17 mouse cellular contexts compared by ENCODE assay signal in genomic region chr5:23736366-23736765, GRCm38 (mm10). TPM values are rescaled to one million over a fixed set of nuclear protein-coding genes. Genes with fewer than 3 reads are reported as not detected.
DNase-seq lines count a peak whose midpoint lies in the region; ATAC-seq lines count a peak whose summit lies in the region.
"Had no signal": no experiment of that assay in that cellular context is flagged by ENCODE, and none has a peak within 500 bp of the region (broad histone marks: within the 10 kb centered on the region; RNA-seq: fewer than 3 reads in every experiment).

No protein-coding gene starts in this region.

- intact Hi-C loops in gastrocnemius, postnatal 14 days (cut with DNase I; ENCODE audit: low total_unique reads): no loop called here

- H3K9ac ChIP-seq in hindbrain, embryonic 16.5 days (ENCODE audit: low read depth, low read length): no peak overlapping the region
- H3K9ac ChIP-seq: forebrain, embryonic 12.5 days; hindbrain, embryonic 14.5 days; limb, embryonic 12.5 days; liver, embryonic 15.5 days; stomach, embryonic 15.5 days had no signal

- H3K27me3 ChIP-seq in heart, embryonic 10.5 days (ENCODE audit: insufficient read depth, poor library complexity, severe bottlenecking): no peaks in the 10 kb centered on the region
- H3K27me3 ChIP-seq in hindbrain, embryonic 16.5 days (replicated peaks; ENCODE audit: control insufficient read depth, insufficient read depth, low read length): no peaks in the 10 kb centered on the region
- H3K27me3 ChIP-seq: forebrain, embryonic 12.5 days; limb, embryonic 12.5 days; liver, embryonic 15.5 days; stomach, embryonic 15.5 days had no signal

- H3K9me3 ChIP-seq in heart, embryonic 10.5 days: no peaks in the 10 kb centered on the region
- H3K9me3 ChIP-seq in hindbrain, embryonic 16.5 days (ENCODE audit: control insufficient read depth, low read length): no peaks in the 10 kb centered on the region
- H3K9me3 ChIP-seq: forebrain, embryonic 12.5 days; limb, embryonic 12.5 days; liver, embryonic 15.5 days; stomach, embryonic 15.5 days had no signal

- ATAC-seq in hindbrain, embryonic 16.5 days: no peak
- ATAC-seq: intestine, embryonic 16.5 days had no signal

- H3K4me2 ChIP-seq in hindbrain, embryonic 16.5 days (ENCODE audit: low read length): no peak overlapping the region
- H3K4me2 ChIP-seq: forebrain, embryonic 12.5 days; hindbrain, embryonic 14.5 days; limb, embryonic 12.5 days; liver, embryonic 15.5 days; stomach, embryonic 15.5 days had no signal

- WGBS in heart, embryonic 10.5 days: 76% methylated on average over 4 of the region's 4 CpGs
- 71% methylated on average over 4 of the region's 4 CpGs for WGBS in hindbrain, embryonic 16.5 days

- H3K27ac ChIP-seq in heart, embryonic 10.5 days: no peak overlapping the region
- H3K27ac ChIP-seq in hindbrain, embryonic 16.5 days (ENCODE audit: low read depth, low read length): no peak overlapping the region
- H3K27ac ChIP-seq: forebrain, embryonic 12.5 days; hindbrain, embryonic 14.5 days; layer of hippocampus, adult 2 months; limb, embryonic 12.5 days; liver, embryonic 15.5 days; stomach, embryonic 15.5 days had no signal

- peaks cover 18% of the 10 kb centered on the region for H3K36me3 ChIP-seq in heart, embryonic 10.5 days
- peaks cover 3% of the 10 kb centered on the region; the same call in 1 of the 2 replicates for H3K36me3 ChIP-seq in hindbrain, embryonic 16.5 days (ENCODE audit: control insufficient read depth, insufficient read depth, low read length)
- H3K36me3 ChIP-seq: stomach, embryonic 15.5 days had no signal

- peak; percentile 55 for DNase-seq in heart, embryonic 10.5 days (ENCODE audit: low spot score)
- no peak for DNase-seq in heart, adult 9 months (ENCODE audit: low spot score in 2 of 2)
- peak; percentile 11 to 22 for DNase-seq in kidney, postnatal 4 days
- DNase-seq in kidney, adult 18-20 months: no peak
- peak; percentile 88 for DNase-seq in NIH3T3 (ENCODE audit: low read depth)
- DNase-seq in gastrocnemius, postnatal 14 days: peak; percentile 36
- DNase-seq: cerebellum, adult 8-10 months; lung, postnatal 14 days; thymus, adult 2 months had no signal

- H3K4me3 ChIP-seq in heart, embryonic 10.5 days: no peak overlapping the region
- no peak overlapping the region for H3K4me3 ChIP-seq in hindbrain, embryonic 16.5 days (ENCODE audit: low read length)
- H3K4me3 ChIP-seq: forebrain, embryonic 12.5 days; layer of hippocampus, adult 2 months; limb, embryonic 12.5 days; liver, embryonic 15.5 days; stomach, embryonic 15.5 days had no signal

- peaks cover 10% of the 10 kb centered on the region for H3K4me1 ChIP-seq in heart, embryonic 10.5 days
- H3K4me1 ChIP-seq in hindbrain, embryonic 16.5 days (ENCODE audit: control insufficient read depth, insufficient read depth, low read depth, low read length): no peaks in the 10 kb centered on the region
- H3K4me1 ChIP-seq: forebrain, embryonic 12.5 days; limb, embryonic 12.5 days; liver, embryonic 15.5 days; stomach, embryonic 15.5 days had no signal

RNA-seq across cellular contexts. Expression of gene Pus7, which starts 47.1 kb away (rescaled TPM):
- 31.9 and 38.3 TPM in 2 replicates for polyA plus RNA-seq in heart, embryonic 10.5 days (2016; fragmentation: Nextera tagmentation; extraction: Ambion mirVana)
- total RNA-seq in gastrocnemius, postnatal 14 days (2021): 10 to 100 TPM in 1 of 2 experiments, 1 to 10 TPM in 1; 8.8 to 13.0 TPM
- polyA plus RNA-seq in hindbrain, embryonic 16.5 days (2015; fragmentation: Nextera tagmentation; extraction: Ambion mirVana): 17.2 and 17.9 TPM in 2 replicates

RNA-seq across cellular contexts. Expression of gene Rint1, which starts 51.1 kb away (rescaled TPM):
- polyA plus RNA-seq in heart, embryonic 10.5 days (2016; fragmentation: Nextera tagmentation; extraction: Ambion mirVana): 31.6 and 33.2 TPM in 2 replicates
- 1 to 10 TPM; 7.1 to 8.0 TPM for total RNA-seq in gastrocnemius, postnatal 14 days (2021)
- polyA plus RNA-seq in hindbrain, embryonic 16.5 days (2015; fragmentation: Nextera tagmentation; extraction: Ambion mirVana): 25.7 and 28.1 TPM in 2 replicates

RNA-seq across cellular contexts. Expression of gene Srpk2, which starts 51.9 kb away (rescaled TPM):
- 42.8 and 44.9 TPM in 2 replicates for polyA plus RNA-seq in heart, embryonic 10.5 days (2016; fragmentation: Nextera tagmentation; extraction: Ambion mirVana)
- total RNA-seq in gastrocnemius, postnatal 14 days (2021): 10 to 100 TPM; 23.8 to 31.2 TPM
- 103 and 108 TPM in 2 replicates for polyA plus RNA-seq in hindbrain, embryonic 16.5 days (2015; fragmentation: Nextera tagmentation; extraction: Ambion mirVana)

Comparison
In these comparisons a context has a peak if more than half of its experiments do, and no peak if none do; other contexts are left out.
1. DNase-seq: peak in heart, embryonic 10.5 days (single experiment), kidney, postnatal 4 days (2 of 2), NIH3T3 (single experiment) and gastrocnemius, postnatal 14 days (single experiment); none in heart, adult 9 months (0 of 2) and kidney, adult 18-20 months (single experiment).